Mouse (Mus musculus): ENCODE data around the gene Adarb2. TPM values are rescaled to one million over a fixed set of nuclear protein-coding genes. Genes with fewer than 3 reads are reported as not detected.
"Not testable (repeated sequence)": the region's sequence is repeated elsewhere in the genome, so short reads cannot be mapped to it uniquely, and the experiment has no call there.

Gene Adarb2
- total RNA-seq, 1 experiment from 2014 or later, result 0.10 TPM

DNA sequence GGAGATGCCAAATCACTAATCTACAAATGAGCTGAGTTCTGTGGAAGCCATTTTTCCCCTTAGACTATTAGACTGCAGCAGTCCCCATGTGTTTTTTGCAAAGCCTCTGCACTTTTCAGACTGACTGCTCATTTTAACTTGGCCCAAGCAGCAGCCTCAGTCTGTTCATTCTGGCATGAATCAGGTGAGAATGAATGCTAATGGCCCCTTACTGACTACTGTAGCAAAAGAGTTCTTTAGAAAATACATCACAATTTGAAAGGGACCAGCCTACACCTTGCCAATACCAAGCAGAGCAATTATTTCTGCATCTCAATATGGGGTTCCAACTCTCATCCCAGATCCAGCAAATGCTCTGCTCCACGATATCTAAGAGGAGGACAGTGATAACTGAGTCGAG, 335.8 kb downstream of the Adarb2 start:
- no peak for ATAC-seq (replicated peaks in 1 of 2; ENCODE audit: insufficient read depth in 1 of 2, low FRiP score in 2 of 2, low TSS enrichment in 1 of 2, low read depth in 1 of 2, poor library complexity in 2 of 2, severe bottlenecking in 2 of 2)

DNA sequence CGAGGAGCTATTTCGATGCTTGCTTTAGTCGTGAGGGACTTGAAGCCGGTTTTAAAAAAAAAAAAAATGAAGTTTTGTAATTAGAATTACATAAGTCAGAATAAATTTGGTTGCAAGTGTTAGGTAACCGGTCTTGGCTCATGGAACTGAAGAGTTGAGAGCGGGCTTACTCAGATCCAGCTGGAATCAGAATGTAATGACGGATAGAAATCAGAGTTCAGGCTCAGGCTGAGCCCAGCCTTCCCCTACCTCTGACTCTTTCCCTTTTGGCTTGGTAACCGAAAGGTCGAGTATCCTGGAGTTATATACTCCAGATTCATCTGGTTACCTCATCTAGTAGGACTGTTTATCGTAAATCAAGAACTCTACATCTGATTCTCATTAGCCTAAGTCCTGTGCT, 336.2 kb downstream of the Adarb2 start:
- ATAC-seq (replicated peaks in 1 of 2; ENCODE audit: insufficient read depth in 1 of 2, low FRiP score in 2 of 2, low TSS enrichment in 1 of 2, low read depth in 1 of 2, poor library complexity in 2 of 2, severe bottlenecking in 2 of 2), result no peak

DNA sequence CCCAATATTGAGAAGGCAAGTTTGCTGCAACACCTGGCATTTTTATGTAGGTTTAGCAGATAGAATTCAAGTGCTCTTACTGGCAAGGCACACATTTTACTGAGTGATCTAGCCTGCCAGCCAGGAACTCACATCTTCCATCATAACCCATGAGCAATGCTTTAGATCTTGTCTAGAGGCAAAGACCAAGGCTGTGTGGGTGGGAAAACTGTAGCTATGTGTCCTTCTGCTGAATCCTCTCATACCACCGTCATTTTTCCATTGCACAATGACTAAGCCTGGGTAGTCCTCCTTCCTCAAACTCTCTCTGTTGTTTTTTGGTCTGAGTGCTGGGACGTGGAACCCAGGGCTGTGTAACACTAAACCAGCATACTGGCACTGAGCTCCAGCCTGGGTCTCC, 340.0 kb downstream of the Adarb2 start:
- ATAC-seq (replicated peaks in 1 of 2; ENCODE audit: insufficient read depth in 1 of 2, low FRiP score in 2 of 2, low TSS enrichment in 1 of 2, low read depth in 1 of 2, poor library complexity in 2 of 2, severe bottlenecking in 2 of 2), result no peak

DNA sequence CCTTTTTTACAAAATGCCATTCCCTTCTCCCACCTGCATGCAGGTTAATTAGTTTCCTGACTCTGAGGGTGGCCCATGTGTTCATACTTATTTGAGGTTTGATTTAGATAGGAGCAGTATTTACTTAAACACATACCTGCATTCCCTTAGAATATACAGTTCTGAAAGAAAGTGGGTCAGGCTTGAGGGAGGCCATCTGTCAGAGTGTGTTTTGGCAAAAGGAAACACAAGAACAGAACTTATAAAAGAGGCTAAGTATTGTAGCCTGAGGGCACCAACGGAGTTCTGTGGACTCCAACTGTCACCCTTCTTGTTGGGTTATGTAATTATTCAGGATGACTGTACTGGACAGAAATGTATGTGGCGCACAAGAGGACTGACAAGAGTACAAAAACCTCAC, 349.6 kb downstream of the Adarb2 start:
- no peak for ATAC-seq (replicated peaks in 1 of 2; ENCODE audit: insufficient read depth in 1 of 2, low FRiP score in 2 of 2, low TSS enrichment in 1 of 2, low read depth in 1 of 2, poor library complexity in 2 of 2, severe bottlenecking in 2 of 2)

GRCm38 (mm10) chr13:8557784-8558183, 355.1 kb downstream of the Adarb2 start:
- no peak for ATAC-seq (replicated peaks in 1 of 2; ENCODE audit: insufficient read depth in 1 of 2, low FRiP score in 2 of 2, low TSS enrichment in 1 of 2, low read depth in 1 of 2, poor library complexity in 2 of 2, severe bottlenecking in 2 of 2)

DNA sequence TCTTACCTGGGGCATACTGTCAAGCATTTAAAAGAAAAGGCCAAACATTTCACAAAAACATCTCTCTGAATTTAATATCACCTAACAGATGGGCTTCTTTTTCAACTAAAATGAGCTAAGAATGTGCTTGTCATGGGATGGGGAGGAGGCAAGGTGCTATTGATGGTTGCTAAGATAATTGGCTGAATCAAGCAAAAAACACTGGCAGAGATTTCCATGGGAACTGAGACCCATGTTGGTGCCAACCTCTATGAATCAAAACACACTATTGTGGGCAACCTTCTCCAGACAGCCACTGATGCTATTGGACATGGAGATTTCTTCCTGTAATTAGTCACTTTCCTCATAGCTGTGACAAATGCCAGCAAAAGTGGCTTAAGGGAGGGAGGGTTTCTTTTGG, 357.8 kb downstream of the Adarb2 start:
- no peak for ATAC-seq (replicated peaks in 1 of 2; ENCODE audit: insufficient read depth in 1 of 2, low FRiP score in 2 of 2, low TSS enrichment in 1 of 2, low read depth in 1 of 2, poor library complexity in 2 of 2, severe bottlenecking in 2 of 2)

- ATAC-seq (replicated peaks in 1 of 2; ENCODE audit: insufficient read depth in 1 of 2, low FRiP score in 2 of 2, low TSS enrichment in 1 of 2, low read depth in 1 of 2, poor library complexity in 2 of 2, severe bottlenecking in 2 of 2), result no peak
These were observed 360.5 kb downstream of the Adarb2 start for GRCm38 (mm10) chr13:8563161-8563560.

GRCm38 (mm10) chr13:8567111-8568026, 364.7 kb downstream of the Adarb2 start:
- ATAC-seq (replicated peaks in 1 of 2; ENCODE audit: insufficient read depth in 1 of 2, low FRiP score in 2 of 2, low TSS enrichment in 1 of 2, low read depth in 1 of 2, poor library complexity in 2 of 2, severe bottlenecking in 2 of 2), result no peak

- ATAC-seq (replicated peaks in 1 of 2; ENCODE audit: insufficient read depth in 1 of 2, low FRiP score in 2 of 2, low TSS enrichment in 1 of 2, low read depth in 1 of 2, poor library complexity in 2 of 2, severe bottlenecking in 2 of 2), result no peak
These were observed 367.6 kb downstream of the Adarb2 start for GRCm38 (mm10) chr13:8570269-8570668.

GRCm38 (mm10) chr13:8573908-8574307, 371.2 kb downstream of the Adarb2 start:
- no peak for ATAC-seq (replicated peaks in 1 of 2; ENCODE audit: insufficient read depth in 1 of 2, low FRiP score in 2 of 2, low TSS enrichment in 1 of 2, low read depth in 1 of 2, poor library complexity in 2 of 2, severe bottlenecking in 2 of 2)

DNA sequence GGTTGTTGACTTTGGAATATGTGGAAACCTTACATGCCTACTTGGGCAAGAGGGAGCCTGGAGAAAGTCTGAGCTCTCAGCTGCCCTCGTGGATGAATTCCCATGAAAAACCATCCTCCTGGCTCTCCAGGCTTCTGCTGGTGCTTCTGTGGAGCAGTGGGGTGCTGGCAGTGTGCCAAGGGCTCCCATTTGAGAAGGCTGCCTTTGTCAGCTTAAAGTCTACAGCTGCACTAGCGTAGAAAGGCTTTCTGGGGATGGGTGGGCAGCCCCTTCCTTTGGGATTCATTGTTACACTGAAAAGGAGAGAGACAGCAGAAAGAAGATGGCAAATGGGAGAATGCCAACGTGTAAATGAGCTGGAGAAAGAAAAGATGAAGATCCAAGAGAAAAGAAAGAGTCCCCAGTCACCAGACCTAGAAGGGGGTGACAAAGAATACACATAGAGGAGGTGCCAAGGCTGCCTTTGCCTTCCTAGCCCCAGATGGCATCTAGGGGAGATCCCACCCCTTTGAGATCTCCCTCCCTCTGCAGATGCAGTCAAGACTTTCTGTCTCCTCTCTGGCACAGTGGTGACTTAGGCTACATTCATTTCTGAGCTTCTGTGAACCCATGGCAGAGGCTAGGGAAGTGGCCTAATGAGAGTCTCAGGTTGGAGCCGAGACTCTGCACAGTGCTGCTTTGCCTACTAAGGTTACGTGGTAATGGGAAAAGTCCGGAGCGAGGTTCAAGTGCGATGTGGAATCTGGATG, 381.8 kb downstream of the Adarb2 start:
- no peak for ATAC-seq (replicated peaks in 1 of 2; ENCODE audit: insufficient read depth in 1 of 2, low FRiP score in 2 of 2, low TSS enrichment in 1 of 2, low read depth in 1 of 2, poor library complexity in 2 of 2, severe bottlenecking in 2 of 2)

DNA sequence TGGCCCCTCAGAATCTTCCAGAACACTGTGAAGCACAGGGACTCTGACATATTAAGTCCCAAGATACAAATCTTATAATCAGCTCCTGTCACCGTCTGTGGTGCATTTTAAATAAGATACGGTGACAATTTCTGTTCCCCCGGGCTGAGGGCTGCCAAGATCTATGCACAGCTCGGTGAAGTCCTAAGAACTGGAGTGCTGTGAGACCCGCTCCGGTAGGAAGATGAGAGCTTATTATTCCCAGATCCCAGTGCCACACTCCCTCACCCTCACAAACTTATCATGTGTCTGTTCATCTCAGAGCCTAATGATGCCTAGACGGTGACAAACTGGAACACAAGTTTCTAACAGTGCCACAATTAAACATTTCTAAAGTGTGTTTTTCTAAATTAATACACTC, 384.8 kb downstream of the Adarb2 start:
- no peak for ATAC-seq (replicated peaks in 1 of 2; ENCODE audit: insufficient read depth in 1 of 2, low FRiP score in 2 of 2, low TSS enrichment in 1 of 2, low read depth in 1 of 2, poor library complexity in 2 of 2, severe bottlenecking in 2 of 2)

GRCm38 (mm10) chr13:8590460-8590859, 387.8 kb downstream of the Adarb2 start:
- no peak for ATAC-seq (replicated peaks in 1 of 2; ENCODE audit: insufficient read depth in 1 of 2, low FRiP score in 2 of 2, low TSS enrichment in 1 of 2, low read depth in 1 of 2, poor library complexity in 2 of 2, severe bottlenecking in 2 of 2)

- no peak for ATAC-seq (replicated peaks in 1 of 2; ENCODE audit: insufficient read depth in 1 of 2, low FRiP score in 2 of 2, low TSS enrichment in 1 of 2, low read depth in 1 of 2, poor library complexity in 2 of 2, severe bottlenecking in 2 of 2)
These were observed 394.4 kb downstream of the Adarb2 start for GRCm38 (mm10) chr13:8596977-8597646.

GRCm38 (mm10) chr13:8597647-8598017, 395.0 kb downstream of the Adarb2 start:
- no peak for ATAC-seq (replicated peaks in 1 of 2; ENCODE audit: insufficient read depth in 1 of 2, low FRiP score in 2 of 2, low TSS enrichment in 1 of 2, low read depth in 1 of 2, poor library complexity in 2 of 2, severe bottlenecking in 2 of 2)

DNA sequence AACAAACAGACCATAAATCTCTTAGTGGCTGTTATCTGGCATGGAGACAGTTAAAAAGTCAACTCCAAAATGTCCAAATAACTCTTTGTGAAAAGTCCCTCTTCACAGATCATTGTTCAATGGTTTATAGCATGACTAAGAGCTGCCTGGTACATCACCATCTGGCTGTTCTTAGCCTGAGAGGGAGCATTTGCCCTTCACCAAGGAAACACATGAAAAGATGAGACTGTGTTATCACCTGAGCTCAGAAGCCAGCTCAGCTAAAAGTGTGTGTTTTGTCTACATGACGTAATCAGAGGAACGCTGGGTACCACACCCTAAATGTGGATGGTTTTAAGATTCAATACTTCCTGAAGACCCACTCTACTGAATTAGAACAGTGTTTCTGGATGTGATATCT, 403.0 kb downstream of the Adarb2 start:
- ATAC-seq (replicated peaks in 1 of 2; ENCODE audit: insufficient read depth in 1 of 2, low FRiP score in 2 of 2, low TSS enrichment in 1 of 2, low read depth in 1 of 2, poor library complexity in 2 of 2, severe bottlenecking in 2 of 2), result no peak

DNA sequence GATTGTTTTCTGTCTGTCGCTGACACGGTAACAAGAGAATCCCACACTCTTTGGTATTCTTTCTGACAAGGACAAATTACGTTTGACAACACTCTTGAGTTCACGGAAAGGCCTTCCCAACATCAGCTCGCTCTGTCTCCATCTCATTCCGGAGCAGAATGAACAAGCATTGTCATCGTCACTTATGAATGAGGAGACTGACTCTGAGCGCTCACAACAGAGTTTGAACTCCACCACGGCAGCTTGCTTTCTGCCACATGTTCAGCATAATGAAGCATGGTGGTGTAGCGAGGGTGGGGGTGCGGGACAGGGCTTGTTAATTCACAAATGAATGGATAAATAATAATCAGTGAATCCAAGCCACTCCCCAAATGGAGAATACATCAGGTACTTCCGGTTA, 405.4 kb downstream of the Adarb2 start:
- ATAC-seq (replicated peaks in 1 of 2; ENCODE audit: insufficient read depth in 1 of 2, low FRiP score in 2 of 2, low TSS enrichment in 1 of 2, low read depth in 1 of 2, poor library complexity in 2 of 2, severe bottlenecking in 2 of 2), result no peak

DNA sequence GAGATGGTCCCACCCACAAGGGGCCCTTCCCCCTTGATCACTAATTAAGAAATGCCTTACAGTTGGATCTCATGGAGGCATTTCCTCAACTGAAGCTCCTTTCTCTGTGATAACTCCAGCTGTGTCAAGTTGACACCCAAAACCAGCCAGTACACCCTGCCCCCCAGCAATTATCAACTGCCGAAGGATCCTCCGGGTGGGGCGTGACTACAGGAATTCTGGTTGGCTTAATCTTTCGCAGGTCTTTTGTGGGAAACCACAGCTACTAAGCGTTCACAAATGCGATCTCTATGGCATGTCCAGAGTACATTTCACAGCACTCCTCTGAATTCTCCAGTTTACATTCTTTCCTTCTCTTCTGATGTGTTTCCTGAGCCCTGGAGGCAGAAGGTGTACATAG, 406.3 kb downstream of the Adarb2 start:
- not testable (repeated sequence) for ATAC-seq (replicated peaks in 1 of 2; ENCODE audit: insufficient read depth in 1 of 2, low FRiP score in 2 of 2, low TSS enrichment in 1 of 2, low read depth in 1 of 2, poor library complexity in 2 of 2, severe bottlenecking in 2 of 2)
